Mouse (Mus musculus) embryonic stem cell, embryonic (primary cell): Measurements from ENCODE around the gene Gnptg.
"Not testable (repeated sequence)": the region's sequence is repeated elsewhere in the genome, so short reads cannot be mapped to it uniquely, and the experiment has no call there.

Experiments used
- CTCF ChIA-PET, 4 experiments: fragments of 300-600 bp in 2 of 4; fragments of 350-600 bp in 2 of 4; sonication (Branson Sonifier 250); formaldehyde crosslinking; loops; one replicate each; lab custom pipeline; 2022; ENCODE audit warnings: inconsistent platforms in 2 of 4; lab: Charles Lee
- POLR2A ChIA-PET, 4 experiments: fragments of 300-600 bp in 2 of 4; fragments of 350-600 bp in 2 of 4; sonication (Branson Sonifier 250); formaldehyde crosslinking; loops; one replicate each; lab custom pipeline; 2022; ENCODE audit warnings: antibody characterized with exemption in 4 of 4, inconsistent platforms in 1 of 4; lab: Charles Lee

Gene Gnptg

DNA sequence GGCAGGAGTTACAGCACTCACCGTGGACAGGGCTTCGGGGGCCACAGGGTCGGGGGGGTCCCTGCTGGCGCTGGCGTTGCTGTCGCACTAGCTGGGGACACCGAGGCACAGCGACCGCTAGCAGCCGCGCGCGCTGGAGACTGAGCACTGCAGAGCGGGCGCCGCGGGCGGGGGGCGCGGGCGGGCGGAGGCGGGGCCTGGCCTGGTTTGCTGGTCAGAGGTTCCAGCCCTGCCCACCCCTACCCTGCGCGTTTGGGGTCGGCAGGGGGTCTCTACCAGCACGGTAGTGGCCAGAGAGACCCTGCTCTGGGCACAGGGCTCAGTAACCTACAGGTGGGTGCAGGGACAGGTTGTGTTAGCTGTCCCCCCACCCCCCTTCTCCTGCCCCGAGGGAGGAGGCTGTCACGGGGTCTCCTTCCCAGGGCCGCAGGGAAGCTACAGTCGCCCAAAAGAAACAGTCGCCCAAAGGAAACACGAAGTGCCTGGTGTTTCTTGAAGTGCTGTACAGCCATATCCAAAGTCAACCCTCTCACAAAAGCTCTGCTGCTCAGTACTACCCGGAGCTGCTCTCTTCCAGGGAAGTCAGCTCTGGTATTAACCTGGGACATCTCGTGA is 16.3 kb upstream of the Gnptg start, which contains the start of gene Baiap3:
Gene Baiap3 (minus strand): TSS at position 225 of the 615 bp plus-strand sequence.
- POLR2A ChIA-PET: interaction anchor here (0.7 to 22.9 kb wide), 19 partner anchors 9 to 640 kb away, joined by 3 to 336 read pairs (median 6); partner anchors contain the start of genes Gnptg (in 3 of the 4), Tsr3 (in 3 of the 4), Ube2i (in 2 of the 4) and Cacna1h (in 1 of the 4)
- CTCF ChIA-PET: interaction anchor here in 3 of 4 experiments (0.6 to 1.6 kb wide), 11 partner anchors 8 to 333 kb away, joined by 3 to 11 read pairs (median 3); partner anchors contain the start of genes Gnptg (in 1 of the 3), Mapk8ip3 (in 1 of the 3) and Tsr3 (in 1 of the 3)

GRCm38 (mm10) chr17:25255110-25255509 is 15.2 kb upstream of the Gnptg start:
- ChIA-PET CTCF (interaction anchor here in 2 of 4 experiments (0.7 to 1.9 kb wide), 5 partner anchors 9 to 318 kb away, joined by 3 to 7 read pairs (median 4); partner anchors contain the start of gene Mapk8ip3 (in 1 of the 2)), POLR2A (interaction anchor here (0.6 to 22.9 kb wide), 18 partner anchors 8 to 974 kb away, joined by 3 to 336 read pairs (median 6); partner anchors contain the start of genes Gnptg (in 4 of the 4), Tsr3 (in 4 of the 4), Ube2i (in 2 of the 4) and Nthl1 (in 1 of the 4))

GRCm38 (mm10) chr17:25253760-25254159 is 13.8 kb upstream of the Gnptg start:
- CTCF ChIA-PET: interaction anchor here in 3 of 4 experiments (1.0 to 1.9 kb wide), 4 partner anchors 10 to 16 kb away, joined by 3 to 7 read pairs (median 4); no protein-coding TSS in a partner anchor
- POLR2A ChIA-PET: interaction anchor here in 3 of 4 experiments (0.8 to 22.9 kb wide), 12 partner anchors 8 to 726 kb away, joined by 3 to 336 read pairs (median 10); partner anchors contain the start of genes Gnptg (in 3 of the 3), Tsr3 (in 3 of the 3), Ube2i (in 2 of the 3) and Nthl1 (in 1 of the 3)

GRCm38 (mm10) chr17:25252643-25253042 is 12.7 kb upstream of the Gnptg start:
- ChIA-PET POLR2A (interaction anchor here in 2 of 4 experiments (0.9 to 22.9 kb wide), 6 partner anchors 7 to 21 kb away, joined by 3 to 336 read pairs (median 30); partner anchors contain the start of genes Ube2i (in 2 of the 2), Gnptg (in 1 of the 2) and Tsr3 (in 1 of the 2)), CTCF (no interaction called here)

GRCm38 (mm10) chr17:25250181-25250835 is 10.4 kb upstream of the Gnptg start:
- CTCF ChIA-PET: interaction anchor here in 1 of 4 experiments (0.6 kb wide), 1 partner anchor 511 kb away, joined by 4 read pairs; no protein-coding TSS in a partner anchor
- POLR2A ChIA-PET: interaction anchor here in 2 of 4 experiments (0.6 to 22.9 kb wide), 5 partner anchors 11 to 1205 kb away, joined by 3 to 336 read pairs (median 5); partner anchors contain the start of genes Gnptg (in 1 of the 2), Tsr3 (in 1 of the 2) and Ube2i (in 1 of the 2)

GRCm38 (mm10) chr17:25248033-25248750 is 8.3 kb upstream of the Gnptg start:
- POLR2A ChIA-PET: interaction anchor here in 3 of 4 experiments (0.5 to 22.9 kb wide), 16 partner anchors 6 to 398 kb away, joined by 3 to 336 read pairs (median 4); partner anchors contain the start of genes Baiap3 (in 2 of the 3), Gnptg (in 2 of the 3), Tsr3 (in 2 of the 3) and Ube2i (in 2 of the 3)

GRCm38 (mm10) chr17:25244239-25244638 is 4.3 kb upstream of the Gnptg start:
- ChIA-PET CTCF (interaction anchor here (0.5 to 2.0 kb wide), 11 partner anchors 11 to 498 kb away, joined by 3 to 11 read pairs (median 3); partner anchors contain the start of genes Baiap3 (in 2 of the 4), Tmem204 (in 1 of the 4) and Ube2i (in 1 of the 4)), POLR2A (interaction anchor here (0.6 to 22.9 kb wide), 24 partner anchors 9 to 565 kb away, joined by 3 to 336 read pairs (median 4); partner anchors contain the start of genes Baiap3 (in 3 of the 4), Ube2i (in 2 of the 4), BC003965 (in 1 of the 4) and Ccdc154 (in 1 of the 4))

More at GRCm38 (mm10) chr17:25248033-25248750, 8.3 kb upstream of the Gnptg start:
- CTCF ChIA-PET: interaction anchor here in 3 of 4 experiments (0.5 to 0.9 kb wide), 8 partner anchors 8 to 702 kb away, joined by 3 to 12 read pairs (median 4); partner anchors contain the start of genes Gnptg (in 1 of the 3) and Tsr3 (in 1 of the 3)

DNA sequence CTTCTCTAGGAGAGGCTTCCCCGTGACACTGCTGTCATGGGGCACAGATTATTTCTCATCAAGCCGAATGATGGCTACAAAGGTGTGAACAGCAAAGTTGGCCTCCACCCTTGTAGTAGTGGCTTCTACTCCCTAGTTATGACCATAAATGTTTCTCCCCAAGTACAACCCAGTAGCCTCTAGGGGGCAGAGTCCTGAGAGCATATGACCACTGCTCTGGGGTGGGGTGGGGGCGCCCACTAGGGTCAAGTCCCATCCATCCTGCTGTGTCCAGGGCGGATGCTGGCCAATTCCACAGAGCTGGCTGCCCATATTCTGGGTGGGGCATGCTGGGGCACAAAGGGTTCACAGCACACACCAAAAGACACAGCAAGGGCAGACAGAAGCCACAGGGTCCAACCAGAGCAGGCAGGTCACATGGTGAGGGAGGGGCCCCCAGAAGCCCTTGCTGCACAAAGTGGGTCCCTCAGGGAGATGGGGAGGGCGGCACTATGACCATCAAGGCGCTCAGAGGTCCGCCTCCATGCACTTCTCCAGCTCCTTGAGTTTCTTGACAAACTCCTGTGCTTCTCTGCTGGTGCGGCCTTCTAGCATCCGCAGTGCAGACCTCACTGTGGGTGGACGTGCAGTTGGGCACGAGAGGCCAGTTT is 3.3 kb upstream of the Gnptg start:
- POLR2A ChIA-PET: interaction anchor here (0.5 to 22.9 kb wide), 19 partner anchors 11 to 1802 kb away, joined by 3 to 336 read pairs (median 5); partner anchors contain the start of genes Baiap3 (in 3 of the 4), Ube2i (in 2 of the 4), BC003965 (in 1 of the 4) and Ccdc154 (in 1 of the 4)
- CTCF ChIA-PET: interaction anchor here (0.7 to 2.0 kb wide), 9 partner anchors 12 to 497 kb away, joined by 3 to 11 read pairs (median 3); partner anchors contain the start of genes Baiap3 (in 2 of the 4) and Ube2i (in 1 of the 4)

DNA sequence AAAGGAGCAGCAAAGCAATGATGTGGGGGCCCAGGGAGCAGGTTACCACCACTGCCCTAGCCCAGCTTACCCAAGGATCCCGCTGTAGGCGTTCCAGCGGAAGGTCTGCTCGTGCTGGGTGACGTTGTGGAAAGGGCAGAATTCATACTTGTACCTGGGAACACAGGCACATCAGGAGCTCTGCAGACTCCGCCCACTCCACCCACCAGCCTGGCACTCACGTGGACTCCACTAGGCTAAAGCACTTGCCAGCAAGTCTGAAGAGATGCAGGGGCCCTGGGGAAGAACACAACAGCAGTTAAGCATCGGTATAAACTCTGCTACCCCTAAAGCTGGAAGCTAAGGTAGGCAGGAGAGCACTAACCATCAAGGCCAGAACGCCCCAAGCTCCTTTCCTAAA is 4.3 kb downstream of the Gnptg start:
- POLR2A ChIA-PET: interaction anchor here in 3 of 4 experiments (0.7 to 22.9 kb wide), 7 partner anchors 9 to 60 kb away, joined by 3 to 336 read pairs (median 4); partner anchors contain the start of genes Gm38655 (in 1 of the 3) and Ube2i (in 1 of the 3)
- CTCF ChIA-PET: no interaction called here

DNA sequence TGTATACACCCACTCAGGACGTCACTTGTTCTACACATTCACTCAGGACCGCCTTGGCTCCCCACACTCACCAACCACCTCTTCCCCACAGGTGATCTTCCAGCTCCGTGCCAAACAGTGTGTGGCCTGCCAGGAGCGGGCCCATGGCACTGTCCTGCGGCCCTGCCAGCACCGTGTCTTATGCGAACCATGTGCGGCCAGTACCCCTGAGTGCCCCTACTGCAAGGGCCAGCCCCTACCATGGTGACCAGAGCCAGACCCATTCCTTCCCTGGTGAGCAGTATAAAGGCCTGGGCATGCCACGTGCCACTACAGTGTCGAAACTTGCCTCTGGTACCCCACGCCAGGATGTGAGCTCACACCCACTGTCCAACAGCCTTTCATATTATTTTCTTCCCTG is 8.3 kb downstream of the Gnptg start:
- CTCF ChIA-PET: not testable (repeated sequence)
- POLR2A ChIA-PET: interaction anchor here in 2 of 4 experiments (1.1 to 2.2 kb wide), 2 partner anchors 8 to 10 kb away, joined by 3 to 11 read pairs; partner anchors contain the start of genes Gnptg (in 1 of the 2) and Tsr3 (in 1 of the 2)

- ChIA-PET POLR2A (interaction anchor here in 2 of 4 experiments (1.1 to 2.2 kb wide), 4 partner anchors 9 to 13 kb away, joined by 3 to 11 read pairs (median 7); partner anchors contain the start of genes Gnptg (in 2 of the 2) and Tsr3 (in 2 of the 2)), CTCF (interaction anchor here in 1 of 4 experiments (0.8 kb wide), 1 partner anchor 9 kb away, joined by 3 read pairs; the partner anchor contains the start of genes Gnptg and Tsr3)
Measured at GRCm38 (mm10) chr17:25230700-25231099, 9.2 kb downstream of the Gnptg start.

DNA sequence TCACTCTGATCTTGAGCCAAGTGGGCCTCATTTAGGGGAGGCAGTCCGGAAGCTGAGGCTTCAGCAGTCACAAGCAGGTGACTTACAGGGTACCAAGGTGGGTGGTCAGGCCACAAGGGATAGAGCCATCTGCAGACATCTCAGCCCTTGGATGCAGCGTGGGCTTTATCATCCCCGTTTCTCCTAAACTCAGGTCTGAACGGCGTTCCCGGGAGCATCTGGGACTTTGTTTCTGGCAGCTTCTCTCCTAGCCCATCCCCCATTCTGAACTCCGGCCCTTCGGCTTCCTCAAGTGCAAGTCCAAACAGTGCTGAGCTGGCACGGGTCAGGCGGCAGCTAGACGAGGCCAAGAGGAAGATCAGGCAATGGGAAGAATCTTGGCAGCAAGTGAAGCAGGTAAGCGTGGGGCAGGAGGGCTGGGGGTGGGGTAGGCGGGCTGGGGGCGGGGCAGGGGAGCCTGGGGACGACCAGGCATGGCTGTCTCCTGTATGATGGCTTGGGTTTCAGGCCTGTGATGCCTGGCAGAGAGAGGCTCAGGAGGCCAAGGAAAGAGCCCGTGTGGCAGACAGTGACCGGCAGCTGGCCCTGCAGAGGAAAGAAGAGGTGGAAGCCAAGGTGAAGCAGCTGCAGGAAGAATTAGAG is 9.8 kb downstream of the Gnptg start:
- CTCF ChIA-PET: interaction anchor here in 1 of 4 experiments (0.8 kb wide), 1 partner anchor 10 kb away, joined by 3 read pairs; the partner anchor contains the start of genes Gnptg and Tsr3
- POLR2A ChIA-PET: interaction anchor here in 3 of 4 experiments (0.9 to 2.2 kb wide), 8 partner anchors 9 to 55 kb away, joined by 3 to 11 read pairs (median 4); partner anchors contain the start of genes Gnptg (in 2 of the 3), Tsr3 (in 2 of the 3) and Gm38655 (in 1 of the 3)

DNA sequence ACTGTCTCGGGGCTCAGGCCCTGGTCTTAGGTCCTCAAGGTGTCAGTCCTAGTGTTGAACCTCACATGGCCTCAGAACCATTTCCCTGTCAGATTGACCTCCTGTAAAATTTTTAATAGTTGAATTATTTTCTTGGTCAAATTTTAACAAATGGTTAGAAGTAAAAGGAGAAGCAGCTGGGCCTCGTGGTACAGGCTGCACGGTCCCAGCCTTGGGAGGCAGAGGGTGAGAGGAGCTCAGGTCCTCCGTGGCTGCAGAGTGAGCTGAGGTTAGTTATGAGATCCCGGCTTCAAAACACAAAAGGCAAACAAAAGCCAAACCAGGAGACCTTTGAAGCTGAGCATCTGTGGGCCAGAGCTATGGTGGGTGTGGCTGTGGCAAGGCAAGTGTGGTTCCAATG is 11.9 kb downstream of the Gnptg start:
- ChIA-PET CTCF (no interaction called here), POLR2A (interaction anchor here in 1 of 4 experiments (0.7 to 1.7 kb wide), 5 partner anchors 12 to 46 kb away, joined by 3 to 4 read pairs (median 3); partner anchors contain the start of genes Gnptg and Tsr3)

DNA sequence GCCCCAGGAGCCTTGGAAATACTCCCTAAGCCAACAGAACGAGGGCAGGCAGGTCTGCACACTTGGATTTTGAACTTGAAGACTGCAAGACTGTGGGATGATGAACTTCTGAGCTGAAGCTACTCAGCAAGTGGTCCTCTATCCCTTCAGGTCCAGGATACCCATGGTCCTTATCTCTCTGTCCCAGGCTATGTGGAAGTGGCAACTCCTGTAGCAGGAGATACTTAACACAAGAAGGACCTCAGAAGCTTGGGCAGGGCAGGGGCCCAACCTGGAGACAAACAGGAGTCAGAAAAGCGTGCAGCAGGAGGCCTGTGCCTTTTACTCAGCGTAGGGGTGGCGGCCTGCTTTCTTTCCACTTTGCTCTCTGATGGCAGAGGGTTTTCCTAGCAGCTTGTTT is 14.3 kb downstream of the Gnptg start:
- ChIA-PET POLR2A (interaction anchor here in 2 of 4 experiments (0.6 to 2.4 kb wide), 6 partner anchors 12 to 504 kb away, joined by 3 to 7 read pairs (median 5); partner anchors contain the start of genes BC003965 (in 1 of the 2), Gnptg (in 1 of the 2) and Tsr3 (in 1 of the 2)), CTCF (interaction anchor here in 1 of 4 experiments (0.6 kb wide), 1 partner anchor 49 kb away, joined by 4 read pairs; no protein-coding TSS in a partner anchor)
